4 mouse cellular contexts compared by ENCODE assay signal in the genomic region with DNA sequence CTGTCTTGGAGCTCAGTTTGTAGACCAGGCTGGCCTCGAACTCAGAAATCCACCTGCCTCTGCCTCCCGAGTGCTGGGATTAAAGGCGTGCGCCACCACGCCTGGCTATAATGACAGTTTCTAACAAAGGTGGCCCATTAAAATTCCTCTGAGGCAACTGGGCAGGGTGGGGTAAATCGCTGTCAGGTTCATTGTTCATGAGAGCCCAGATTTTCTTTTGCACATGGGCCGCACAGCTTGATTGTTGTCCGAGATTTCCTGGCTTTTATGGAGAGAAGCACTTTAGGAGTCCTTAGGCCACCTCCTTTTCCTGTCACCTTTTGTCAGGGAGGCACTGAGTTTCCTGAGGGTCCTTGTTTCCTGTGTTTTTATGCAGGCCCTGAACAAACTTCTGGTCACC. TPM values are rescaled to one million over a fixed set of nuclear protein-coding genes. Genes with fewer than 3 reads are reported as not detected.
"Had no signal": no experiment of that assay in that cellular context is flagged by ENCODE, and none has a peak within 500 bp of the region (broad histone marks: within the 10 kb centered on the region; RNA-seq: fewer than 3 reads in every experiment).

No protein-coding gene starts in this region.

- H3K27me3 ChIP-seq: limb, embryonic 13.5 days had no signal

- H3K27ac ChIP-seq: limb, embryonic 13.5 days; liver, embryonic 14.5 days had no signal

- H3K4me3 ChIP-seq: myocyte had no signal

- H3K36me3 ChIP-seq: limb, embryonic 13.5 days had no signal

- H3K9ac ChIP-seq: liver, embryonic 14.5 days had no signal

- DNase-seq: left cerebral cortex, postnatal 4 days had no signal

RNA-seq across cellular contexts. Expression of gene Nxnl2, which starts 32.6 kb away (rescaled TPM):
- polyA plus RNA-seq: myocyte had no signal
